Comparison of ENCODE assay signal across 21 mouse cellular contexts in the genomic region with DNA sequence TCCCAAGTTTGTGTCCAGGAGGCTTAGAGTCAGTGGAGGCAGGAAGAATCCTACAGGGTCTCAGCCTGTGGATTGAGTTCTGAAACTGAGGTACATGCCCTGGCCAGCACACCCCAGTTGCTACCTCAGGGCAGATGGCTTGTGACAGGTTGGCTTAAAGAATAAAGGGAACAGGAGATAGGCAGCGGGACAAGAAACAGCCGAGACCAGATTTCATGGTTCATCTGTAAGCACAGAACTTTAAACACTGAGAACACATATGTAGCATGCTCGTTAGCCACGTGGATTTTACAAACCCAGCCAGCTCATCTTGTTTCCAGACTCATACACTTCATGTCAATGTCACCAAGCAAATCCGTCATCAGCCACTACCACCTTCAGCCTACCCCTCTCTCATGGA. TPM values are rescaled to one million over a fixed set of nuclear protein-coding genes. Genes with fewer than 3 reads are reported as not detected.
DNase-seq lines count a peak whose midpoint lies in the region; ATAC-seq and TF ChIP-seq lines count a peak whose summit lies in the region.
"Had no signal": no experiment of that assay in that cellular context is flagged by ENCODE, and none has a peak within 500 bp of the region (broad histone marks: within the 10 kb centered on the region; RNA-seq: fewer than 3 reads in every experiment).

No protein-coding gene starts in this region.

- no peak overlapping the region for H3K4me3 ChIP-seq in forebrain, postnatal 0 days (ENCODE audit: low read depth, low read length)
- H3K4me3 ChIP-seq in forebrain, embryonic 11.5 days (ENCODE audit: low read depth, low read length) = no peak overlapping the region
- H3K4me3 ChIP-seq in heart, embryonic 10.5 days = no peak overlapping the region
- H3K4me3 ChIP-seq: embryonic facial prominence, embryonic 12.5 days; embryonic facial prominence, embryonic 15.5 days; erythroblast, embryonic 14.5 days; forebrain, embryonic 10.5 days; forebrain, embryonic 13.5 days; forebrain, embryonic 15.5 days had no signal

- no peaks in the 10 kb centered on the region for H3K4me1 ChIP-seq in forebrain, postnatal 0 days (ENCODE audit: insufficient read depth)
- no peaks in the 10 kb centered on the region for H3K4me1 ChIP-seq in forebrain, embryonic 11.5 days (replicated peaks; ENCODE audit: control insufficient read depth, insufficient read depth, low read length)
- H3K4me1 ChIP-seq in heart, embryonic 10.5 days = 0 out of 2 replicates have a peak, but pooled peaks cover 3% of the 10 kb centered on the region
- H3K4me1 ChIP-seq: forebrain, embryonic 13.5 days; forebrain, embryonic 15.5 days had no signal

- no peak for DNase-seq in forebrain, postnatal 0 days
- no peak for DNase-seq in forebrain, embryonic 11.5 days (ENCODE audit: low spot score)
- peak; percentile 69 for DNase-seq in heart, embryonic 10.5 days (ENCODE audit: low spot score)
- no peak for DNase-seq in heart, postnatal 36 days
- DNase-seq: adrenal gland, adult 2 months; adrenal gland, postnatal 10 days; adrenal gland, postnatal 25 days; cerebellum, adult 11 months; cerebellum, adult 18-20 months; cerebellum, adult 8-10 months; cerebellum, adult 9-11 months; cerebellum, postnatal 14 days; cerebellum, postnatal 36 days; embryo, embryonic 11 days had no signal

- no peak overlapping the region for H3K9ac ChIP-seq in forebrain, postnatal 0 days
- H3K9ac ChIP-seq in forebrain, embryonic 11.5 days (ENCODE audit: low read length) = no peak overlapping the region
- H3K9ac ChIP-seq: embryonic facial prominence, embryonic 12.5 days; embryonic facial prominence, embryonic 15.5 days; forebrain, embryonic 13.5 days; forebrain, embryonic 15.5 days had no signal

- peak; percentile 54 for ATAC-seq in forebrain, postnatal 0 days
- ATAC-seq in forebrain, embryonic 11.5 days (replicated peaks; ENCODE audit: low FRiP score) = no peak
- ATAC-seq: forebrain, embryonic 13.5 days; forebrain, embryonic 15.5 days had no signal

- H3K27ac ChIP-seq in forebrain, postnatal 0 days (ENCODE audit: low read depth, low read length) = no peak overlapping the region
- no peak overlapping the region for H3K27ac ChIP-seq in forebrain, embryonic 11.5 days (ENCODE audit: low read depth, low read length)
- no peak overlapping the region for H3K27ac ChIP-seq in heart, embryonic 10.5 days
- H3K27ac ChIP-seq: embryonic facial prominence, embryonic 12.5 days; embryonic facial prominence, embryonic 15.5 days; forebrain, embryonic 10.5 days; forebrain, embryonic 13.5 days; forebrain, embryonic 15.5 days had no signal

- no peaks in the 10 kb centered on the region for H3K36me3 ChIP-seq in forebrain, postnatal 0 days (ENCODE audit: insufficient read depth)
- H3K36me3 ChIP-seq in forebrain, embryonic 11.5 days (ENCODE audit: control insufficient read depth, insufficient read depth, low read length) = no peaks in the 10 kb centered on the region
- H3K36me3 ChIP-seq in heart, embryonic 10.5 days = no peaks in the 10 kb centered on the region
- H3K36me3 ChIP-seq: embryonic facial prominence, embryonic 12.5 days; embryonic facial prominence, embryonic 15.5 days; forebrain, embryonic 10.5 days; forebrain, embryonic 15.5 days had no signal

- intact Hi-C loops in heart, postnatal 36 days (cut with DNase I) = no loop called here

- H3K9me3 ChIP-seq in forebrain, postnatal 0 days (ENCODE audit: low read length) = no peaks in the 10 kb centered on the region
- H3K9me3 ChIP-seq in forebrain, embryonic 11.5 days (ENCODE audit: control insufficient read depth, low read length) = no peaks in the 10 kb centered on the region
- no peaks in the 10 kb centered on the region for H3K9me3 ChIP-seq in heart, embryonic 10.5 days
- H3K9me3 ChIP-seq: embryonic facial prominence, embryonic 12.5 days; embryonic facial prominence, embryonic 15.5 days; forebrain, embryonic 10.5 days; forebrain, embryonic 13.5 days; forebrain, embryonic 15.5 days had no signal

- 52% methylated on average over 5 of the region's 5 CpGs for WGBS in forebrain, postnatal 0 days
- 77% methylated on average over 5 of the region's 5 CpGs for WGBS in forebrain, embryonic 11.5 days
- WGBS in heart, embryonic 10.5 days = 71% methylated on average over 5 of the region's 5 CpGs

- H3K4me2 ChIP-seq in forebrain, postnatal 0 days (ENCODE audit: low read depth) = no peak overlapping the region
- H3K4me2 ChIP-seq in forebrain, embryonic 11.5 days (ENCODE audit: low read depth, low read length, severe bottlenecking) = no peak overlapping the region
- H3K4me2 ChIP-seq: embryonic facial prominence, embryonic 12.5 days; embryonic facial prominence, embryonic 15.5 days; forebrain, embryonic 13.5 days; forebrain, embryonic 15.5 days had no signal

- TF ChIP-seq CTCF in forebrain, postnatal 0 days (IDR thresholded peaks at IDR 0.05; ENCODE audit: low read depth) = no peak

- H3K27me3 ChIP-seq in forebrain, postnatal 0 days (ENCODE audit: insufficient read depth, low read length) = no peaks in the 10 kb centered on the region
- H3K27me3 ChIP-seq in forebrain, embryonic 11.5 days (ENCODE audit: control insufficient read depth, insufficient read depth, low read length) = no peaks in the 10 kb centered on the region
- H3K27me3 ChIP-seq in heart, embryonic 10.5 days (ENCODE audit: insufficient read depth, poor library complexity, severe bottlenecking) = no peaks in the 10 kb centered on the region
- H3K27me3 ChIP-seq: embryonic facial prominence, embryonic 12.5 days; embryonic facial prominence, embryonic 15.5 days; forebrain, embryonic 13.5 days; forebrain, embryonic 15.5 days had no signal

RNA-seq across cellular contexts. Expression of gene Tgfa, which starts 27.2 kb away (rescaled TPM):
- 49.5 and 50.8 TPM in 2 replicates for total RNA-seq in forebrain, postnatal 0 days (2014; rRNA removed)
- 20.3 and 29.9 TPM in 2 replicates for polyA plus RNA-seq in forebrain, postnatal 0 days (2015; fragmentation: Nextera tagmentation; extraction: Ambion mirVana)
- 1.7 and 1.9 TPM in 2 replicates for polyA plus RNA-seq in forebrain, embryonic 11.5 days (2014; fragmentation: Nextera tagmentation; extraction: Ambion mirVana)
- polyA plus RNA-seq in heart, embryonic 10.5 days (2016; fragmentation: Nextera tagmentation; extraction: Ambion mirVana) = 3.2 and 3.7 TPM in 2 replicates
- total RNA-seq in heart, postnatal 36 days (2021) = 1 to 10 TPM; 1.1 to 1.4 TPM
- total RNA-seq: common myeloid progenitor, adult 5-6 weeks had no signal
- polyA plus RNA-seq: erythroblast, embryonic 14.5 days had no signal
